Mouse (Mus musculus) midbrain, embryonic 10.5 days (tissue): ENCODE measurements around the gene Mxra7. TPM values are rescaled to one million over a fixed set of nuclear protein-coding genes. Genes with fewer than 3 reads are reported as not detected.

ENCODE experiments used
- DNase-seq: peaks from one replicate; pipeline ENCODE4 v3.0.0-alpha.2; 2017; ENCODE audit warnings: low spot score
- H3K27ac ChIP-seq: fragments of 300-500 bp; sonication (generic); replicated peaks from 2 replicates; pipeline ENCODE4 v1.5.1; 2016; ENCODE audit warnings: mild to moderate bottlenecking
- H3K27me3 ChIP-seq: fragments of 300-500 bp; sonication (generic); 2 replicates; pipeline ENCODE4 v1.6.1; 2016; ENCODE audit warnings: low read depth, mild to moderate bottlenecking; ENCODE audit not compliant: poor library complexity, severe bottlenecking
- H3K36me3 ChIP-seq: fragments of 300-500 bp; sonication (generic); 2 replicates; pipeline ENCODE4 v1.6.1; 2016; ENCODE audit warnings: mild to moderate bottlenecking, moderate library complexity
- H3K4me1 ChIP-seq: fragments of 300-500 bp; sonication (generic); 2 replicates; pipeline ENCODE4 v1.6.1; 2016
- H3K4me3 ChIP-seq: fragments of 300-500 bp; sonication (generic); 2 replicates; pipeline ENCODE4 v1.5.1; 2016; ENCODE audit warnings: mild to moderate bottlenecking, moderate library complexity
- H3K9me3 ChIP-seq: fragments of 300-500 bp; sonication (generic); replicated peaks from 2 replicates; pipeline ENCODE4 v1.6.1; 2016; ENCODE audit warnings: mild to moderate bottlenecking
- WGBS: fragments of 180-500 bp; shearing (Covaris S2); methylation state at CpG from one replicate; pipeline ENCODE4 v1.1.7; 2016; 5-methylcytosine and 5-hydroxymethylcytosine counted together
- polyA plus RNA-seq: library from polyadenylated mRNA; unstranded; fragments of >200 nt; fragmentation: Nextera tagmentation; extraction: Ambion mirVana; gene quantifications from 2 replicates; pipeline ENCODE4 v1.2.1, GENCODE M21; 2016

Gene Mxra7
- polyA plus RNA-seq, 1 experiment from 2014 or later = 29.1 TPM

- Histone ChIP-seq H3K27me3 (peaks cover 11% of the 10 kb centered on the region), H3K9me3 (no peaks in the 10 kb centered on the region), H3K4me1 (peaks cover 92% of the 10 kb centered on the region), H3K27ac (peak overlapping the region; percentile 89), H3K4me3 (peak overlapping the region; percentile 51), H3K36me3 (peaks cover 3% of the 10 kb centered on the region; the same call in 1 of the 2 replicates)
- WGBS = 4% methylated on average over 32 of the region's 32 CpGs
- peak; percentile 86 for DNase-seq
Measured at GRCm38 (mm10) chr11:116810983-116811901, 16.6 kb downstream of the Mxra7 start.

GRCm38 (mm10) chr11:116810528-116810927 lies 17.3 kb downstream of the Mxra7 start:
- peak overlapping the region; percentile 51 for H3K4me3 ChIP-seq
- WGBS = 43% methylated on average over 11 of the region's 11 CpGs
- H3K9me3 ChIP-seq = no peaks in the 10 kb centered on the region
- H3K4me1 ChIP-seq = peaks cover 84% of the 10 kb centered on the region
- peak; percentile 31 for DNase-seq
- H3K27me3 ChIP-seq = peaks cover 11% of the 10 kb centered on the region
- peaks cover 3% of the 10 kb centered on the region; the same call in 1 of the 2 replicates for H3K36me3 ChIP-seq
- H3K27ac ChIP-seq = peak overlapping the region; percentile 89

GRCm38 (mm10) chr11:116809520-116809919 lies 18.3 kb downstream of the Mxra7 start:
- Histone ChIP-seq H3K4me3 (no peak overlapping the region), H3K4me1 (peaks cover 74% of the 10 kb centered on the region), H3K36me3 (peaks cover 3% of the 10 kb centered on the region; the same call in 1 of the 2 replicates), H3K27me3 (peaks cover 11% of the 10 kb centered on the region), H3K27ac (peak overlapping the region; percentile 89), H3K9me3 (no peaks in the 10 kb centered on the region)
- WGBS = 76% methylated on average over 8 of the region's 8 CpGs
- DNase-seq = no peak

GRCm38 (mm10) chr11:116808811-116809395 lies 18.9 kb downstream of the Mxra7 start:
- WGBS = 79% methylated on average over 11 of the region's 11 CpGs
- peaks cover 11% of the 10 kb centered on the region for H3K27me3 ChIP-seq
- H3K27ac ChIP-seq = peak overlapping the region; percentile 89
- H3K4me3 ChIP-seq = no peak overlapping the region
- no peaks in the 10 kb centered on the region for H3K9me3 ChIP-seq
- peaks cover 3% of the 10 kb centered on the region; the same call in 1 of the 2 replicates for H3K36me3 ChIP-seq
- no peak for DNase-seq
- H3K4me1 ChIP-seq = peaks cover 68% of the 10 kb centered on the region

- DNase-seq = peak; percentile 86
- H3K4me3 ChIP-seq = no peak overlapping the region
- H3K4me1 ChIP-seq = peaks cover 60% of the 10 kb centered on the region
- no peaks in the 10 kb centered on the region for H3K9me3 ChIP-seq
- H3K27me3 ChIP-seq = peaks cover 11% of the 10 kb centered on the region
- WGBS = 32% methylated on average over 7 of the region's 7 CpGs
- H3K27ac ChIP-seq = peak overlapping the region; percentile 74; the same call in 1 of the 2 replicates
- peaks cover 3% of the 10 kb centered on the region; the same call in 1 of the 2 replicates for H3K36me3 ChIP-seq
Measured at GRCm38 (mm10) chr11:116807938-116808606, 19.8 kb downstream of the Mxra7 start.

GRCm38 (mm10) chr11:116807526-116807925 lies 20.3 kb downstream of the Mxra7 start:
- H3K4me1 ChIP-seq = peaks cover 54% of the 10 kb centered on the region
- WGBS = 80% methylated on average over 3 of the region's 3 CpGs
- peak overlapping the region; percentile 74 for H3K27ac ChIP-seq
- no peak overlapping the region for H3K4me3 ChIP-seq
- H3K27me3 ChIP-seq = peaks cover 11% of the 10 kb centered on the region
- no peak for DNase-seq
- H3K9me3 ChIP-seq = no peaks in the 10 kb centered on the region
- H3K36me3 ChIP-seq = peaks cover 3% of the 10 kb centered on the region; the same call in 1 of the 2 replicates

GRCm38 (mm10) chr11:116807116-116807515 lies 20.7 kb downstream of the Mxra7 start:
- Histone ChIP-seq H3K4me3 (no peak overlapping the region), H3K9me3 (no peaks in the 10 kb centered on the region), H3K27me3 (peaks cover 11% of the 10 kb centered on the region), H3K27ac (peak overlapping the region; percentile 74; the same call in 1 of the 2 replicates), H3K4me1 (peaks cover 50% of the 10 kb centered on the region), H3K36me3 (peaks cover 3% of the 10 kb centered on the region; the same call in 1 of the 2 replicates)
- no peak for DNase-seq
- WGBS = 73% methylated on average over 7 of the region's 7 CpGs

GRCm38 (mm10) chr11:116806136-116807071 lies 21.4 kb downstream of the Mxra7 start:
- no peaks in the 10 kb centered on the region for H3K9me3 ChIP-seq
- H3K27ac ChIP-seq = no peak overlapping the region
- H3K36me3 ChIP-seq = peaks cover 3% of the 10 kb centered on the region; the same call in 1 of the 2 replicates
- WGBS = 87% methylated on average over 15 of the region's 15 CpGs
- no peak for DNase-seq
- H3K4me1 ChIP-seq = peaks cover 43% of the 10 kb centered on the region
- H3K27me3 ChIP-seq = peaks cover 11% of the 10 kb centered on the region
- no peak overlapping the region for H3K4me3 ChIP-seq

GRCm38 (mm10) chr11:116802709-116803108 lies 25.1 kb downstream of the Mxra7 start:
- DNase-seq = no peak
- H3K27ac ChIP-seq = no peak overlapping the region
- H3K9me3 ChIP-seq = no peaks in the 10 kb centered on the region
- 86% methylated on average over 5 of the region's 5 CpGs for WGBS
- H3K36me3 ChIP-seq = no peaks in the 10 kb centered on the region
- no peak overlapping the region for H3K4me3 ChIP-seq
- no peaks in the 10 kb centered on the region for H3K27me3 ChIP-seq
- H3K4me1 ChIP-seq = peaks cover 7% of the 10 kb centered on the region

GRCm38 (mm10) chr11:116801106-116801505 lies 26.7 kb downstream of the Mxra7 start:
- WGBS = 77% methylated on average over 5 of the region's 5 CpGs

GRCm38 (mm10) chr11:116799364-116799763 lies 28.5 kb downstream of the Mxra7 start:
- Histone ChIP-seq H3K4me3 (no peak overlapping the region), H3K27ac (no peak overlapping the region), H3K4me1 (no peaks in the 10 kb centered on the region), H3K9me3 (no peaks in the 10 kb centered on the region), H3K27me3 (no peaks in the 10 kb centered on the region), H3K36me3 (no peaks in the 10 kb centered on the region)
- 90% methylated on average over 5 of the region's 5 CpGs for WGBS
- no peak for DNase-seq

More at GRCm38 (mm10) chr11:116801106-116801505, 26.7 kb downstream of the Mxra7 start:
- no peaks in the 10 kb centered on the region for H3K36me3 ChIP-seq
- H3K4me3 ChIP-seq = no peak overlapping the region
- no peaks in the 10 kb centered on the region for H3K9me3 ChIP-seq
- no peak overlapping the region for H3K27ac ChIP-seq
- H3K27me3 ChIP-seq = no peaks in the 10 kb centered on the region
- H3K4me1 ChIP-seq = no peaks in the 10 kb centered on the region
- DNase-seq = no peak
